Mouse (Mus musculus): ENCODE results near the gene Itga9.

Itga9 gene

GRCm38 (mm10) chr9:118607701-118608401 is 1.4 kb downstream of the Itga9 start:
- no peak for DNase-seq

GRCm38 (mm10) chr9:118608556-118608955 is 2.1 kb downstream of the Itga9 start:
- no peak for DNase-seq

GRCm38 (mm10) chr9:118610060-118610459 is 3.6 kb downstream of the Itga9 start:
- DNase-seq: peak; percentile 50 to 62

GRCm38 (mm10) chr9:118611111-118611541 is 4.6 kb downstream of the Itga9 start:
- DNase-seq: peak; percentile 62 to 76

- DNase-seq: peak; percentile 39 to 44
Measured at GRCm38 (mm10) chr9:118611958-118612581, 5.6 kb downstream of the Itga9 start.

GRCm38 (mm10) chr9:118617237-118617636 is 10.7 kb downstream of the Itga9 start:
- no peak for DNase-seq

GRCm38 (mm10) chr9:118618732-118619250 is 12.3 kb downstream of the Itga9 start:
- no peak for DNase-seq

- DNase-seq: no peak
Measured at GRCm38 (mm10) chr9:118620807-118621206, 14.3 kb downstream of the Itga9 start.

- no peak for DNase-seq
Measured at GRCm38 (mm10) chr9:118621691-118622090, 15.2 kb downstream of the Itga9 start.

GRCm38 (mm10) chr9:118622376-118623166 is 16.1 kb downstream of the Itga9 start:
- DNase-seq: peak; percentile 75 to 86

- DNase-seq: no peak
Measured at GRCm38 (mm10) chr9:118623483-118623882, 17.0 kb downstream of the Itga9 start.

GRCm38 (mm10) chr9:118624146-118624545 is 17.7 kb downstream of the Itga9 start:
- no peak for DNase-seq

- peak in 1 of 2 experiments; percentile 43 for DNase-seq
Measured at GRCm38 (mm10) chr9:118629763-118630379, 23.4 kb downstream of the Itga9 start.

GRCm38 (mm10) chr9:118631775-118632757 is 25.6 kb downstream of the Itga9 start:
- no peak for DNase-seq

- DNase-seq: no peak
Measured at GRCm38 (mm10) chr9:118632758-118633143, 26.3 kb downstream of the Itga9 start.

GRCm38 (mm10) chr9:118638642-118639210 is 32.2 kb downstream of the Itga9 start:
- DNase-seq: no peak

- DNase-seq: no peak
Measured at GRCm38 (mm10) chr9:118645698-118646355, 39.3 kb downstream of the Itga9 start.

GRCm38 (mm10) chr9:118647495-118647894 is 41.0 kb downstream of the Itga9 start:
- peak; percentile 52 to 83 for DNase-seq

- peak; percentile 39 to 73 for DNase-seq
Measured at GRCm38 (mm10) chr9:118650976-118651375, 44.5 kb downstream of the Itga9 start.

- peak; percentile 32 to 53 for DNase-seq
Measured at GRCm38 (mm10) chr9:118651939-118652338, 45.4 kb downstream of the Itga9 start.

- DNase-seq: no peak
Measured at GRCm38 (mm10) chr9:118653436-118653835, 46.9 kb downstream of the Itga9 start.

Measured in lung, postnatal 4 days (tissue).